In the genomic region with DNA sequence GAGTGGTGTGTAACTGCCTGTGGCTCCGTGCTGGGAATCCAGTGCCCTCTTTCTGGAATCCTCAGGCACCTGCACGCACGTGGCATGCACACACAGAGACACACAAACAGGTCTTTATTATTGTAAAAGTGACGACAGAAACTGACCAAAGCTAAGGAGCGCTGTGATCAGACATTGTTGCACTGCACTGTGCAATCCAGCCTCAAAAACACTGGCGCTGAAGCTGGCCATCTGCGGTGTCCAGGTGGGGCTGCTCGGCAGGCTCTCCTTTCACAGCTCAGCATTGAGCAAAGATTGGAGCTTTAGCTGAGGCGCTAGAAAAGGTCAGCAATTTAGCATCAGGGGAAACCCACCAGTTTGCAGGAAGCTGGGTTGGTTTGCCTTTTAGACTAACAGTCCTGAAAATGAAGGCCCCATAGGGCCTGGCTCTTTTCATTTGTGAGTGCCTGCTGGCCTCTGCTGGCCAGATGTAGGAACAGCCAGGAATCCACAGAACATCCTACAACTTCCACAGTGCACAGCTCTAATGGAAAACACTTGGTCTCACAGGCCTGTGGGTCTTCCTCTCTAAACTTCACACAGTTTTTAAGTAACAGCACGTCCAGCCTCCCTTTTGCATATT, we compare ENCODE assay signal across 9 mouse cellular contexts. TPM values are rescaled to one million over a fixed set of nuclear protein-coding genes. Genes with fewer than 3 reads are reported as not detected.
DNase-seq lines count a peak whose midpoint lies in the region; ATAC-seq and TF ChIP-seq lines count a peak whose summit lies in the region.
"Had no signal": no experiment of that assay in that cellular context is flagged by ENCODE, and none has a peak within 500 bp of the region (broad histone marks: within the 10 kb centered on the region; RNA-seq: fewer than 3 reads in every experiment).

No protein-coding gene starts in this region.

- H3K27me3 ChIP-seq in MEL (ENCODE audit: control insufficient read depth in 1 of 2, insufficient read depth in 2 of 2, low read length in 2 of 2): no peaks in the 10 kb centered on the region
- no peaks in the 10 kb centered on the region for H3K27me3 ChIP-seq in lung, embryonic 15.5 days

- TF ChIP-seq EP300 in MEL (IDR thresholded peaks at IDR 0.05; ENCODE audit: low read depth in 1 of 2, low read length in 2 of 2): no peak

- peak; percentile 90 for TF ChIP-seq RAD21 in MEL (IDR thresholded peaks at IDR 0.05; ENCODE audit: low read depth, low read length)

- DNase-seq in MEL (ENCODE audit: low read depth, low spot score): peak; percentile 38
- DNase-seq in brain, adult 2 months (ENCODE audit: low read depth, low spot score): peak; percentile 88
- DNase-seq in heart, postnatal 14 days: peak; percentile 68 to 74
- peak; percentile 68 to 84 for DNase-seq in kidney, postnatal 36 days
- DNase-seq in retina, adult 2 months (ENCODE audit: low read depth, low spot score): peak; percentile 49

- H3K27ac ChIP-seq in MEL (ENCODE audit: control insufficient read depth, low read depth, low read length): no peak overlapping the region
- H3K27ac ChIP-seq in embryonic fibroblast, embryonic 13.5 days (ENCODE audit: insufficient read depth, low read length): no peak overlapping the region
- H3K27ac ChIP-seq in lung, embryonic 15.5 days: no peak overlapping the region

- no peak for TF ChIP-seq POLR2A in MEL (IDR thresholded peaks at IDR 0.05; ENCODE audit: control insufficient read depth in 1 of 2, insufficient read depth in 1 of 2, low read depth in 1 of 2, low read length in 2 of 2, poor library complexity in 1 of 2)
- TF ChIP-seq POLR2A in embryonic fibroblast, embryonic 13.5 days (IDR thresholded peaks at IDR 0.05; ENCODE audit: low read depth, low read length): no peak

- no peaks in the 10 kb centered on the region for H3K9me3 ChIP-seq in MEL (replicated peaks; ENCODE audit: insufficient read depth, low read length)
- no peaks in the 10 kb centered on the region for H3K9me3 ChIP-seq in lung, embryonic 15.5 days
- H3K9me3 ChIP-seq: megakaryocyte, embryonic 14.5 days had no signal

- H3K36me3 ChIP-seq in MEL (ENCODE audit: control insufficient read depth in 1 of 2, insufficient read depth in 2 of 2, low read length in 2 of 2): no peaks in the 10 kb centered on the region
- no peaks in the 10 kb centered on the region for H3K36me3 ChIP-seq in lung, embryonic 15.5 days

- intact Hi-C loops in heart, postnatal 14 days (cut with DNase I): loop anchor here (1.0 to 10.0 kb wide), 4 partner anchors 319 to 848 kb away; a partner anchor contains a TSS

- H3K4me1 ChIP-seq in MEL (ENCODE audit: control insufficient read depth in 1 of 2, insufficient read depth in 2 of 2, low read length in 2 of 2): no peaks in the 10 kb centered on the region
- H3K4me1 ChIP-seq in embryonic fibroblast, embryonic 13.5 days (ENCODE audit: control insufficient read depth, insufficient read depth, low read length): 0 out of 2 replicates have a peak, but pooled peaks cover 2% of the 10 kb centered on the region
- peaks cover 2% of the 10 kb centered on the region; the same call in 1 of the 2 replicates for H3K4me1 ChIP-seq in lung, embryonic 15.5 days

- H3K4me3 ChIP-seq in MEL (ENCODE audit: control insufficient read depth in 1 of 2, insufficient read depth in 1 of 2, low read depth in 2 of 2, low read length in 2 of 2): no peak overlapping the region
- no peak overlapping the region for H3K4me3 ChIP-seq in embryonic fibroblast, embryonic 13.5 days (ENCODE audit: insufficient read depth, low read length)
- no peak overlapping the region for H3K4me3 ChIP-seq in lung, embryonic 15.5 days
- H3K4me3 ChIP-seq: megakaryocyte, embryonic 14.5 days had no signal

- H3K4me2 ChIP-seq in lung, embryonic 15.5 days: no peak overlapping the region

- 59% methylated on average over 10 of the region's 10 CpGs for WGBS in lung, embryonic 15.5 days

- H3K9ac ChIP-seq in MEL (ENCODE audit: control insufficient read depth, low read depth, low read length, poor library complexity, severe bottlenecking): no peak overlapping the region
- no peak overlapping the region for H3K9ac ChIP-seq in lung, embryonic 15.5 days

- H3K79me2 ChIP-seq in MEL (ENCODE audit: control insufficient read depth, insufficient read depth, low read length, poor library complexity): no peaks in the 10 kb centered on the region

- ATAC-seq in lung, embryonic 15.5 days (ENCODE audit: borderline replicate concordance, extremely low read depth, low FRiP score, low TSS enrichment): peak; percentile 68; the same call in 1 of the 2 replicates
- ATAC-seq in erythroblast, adult 5-6 weeks (replicated peaks; ENCODE audit: low FRiP score, poor library complexity, severe bottlenecking): no peak

- TF ChIP-seq CTCF in MEL (IDR thresholded peaks at IDR 0.05 in 2 of 3, conservative IDR thresholded peaks at IDR 0.05 in 1 of 3; ENCODE audit: control insufficient read depth in 1 of 3, insufficient read depth in 1 of 3, low read depth in 2 of 3, low read length in 3 of 3, poor library complexity in 1 of 3, severe bottlenecking in 1 of 3): peak; percentile 52 to 85 (median 80)
- peak; percentile 41; the same call in 1 of the 2 replicates for TF ChIP-seq CTCF in embryonic fibroblast, embryonic 13.5 days (IDR thresholded peaks at IDR 0.05; ENCODE audit: borderline replicate concordance, insufficient read depth, low read length)

TF ChIP-seq in MEL, 35 proteins besides CTCF, POLR2A, EP300 and RAD21:
- TF ChIP-seq TBP (IDR thresholded peaks at IDR 0.05; ENCODE audit: low read depth, low read length): no peak
- TF ChIP-seq NRF1 (IDR thresholded peaks at IDR 0.05; ENCODE audit: insufficient read depth, low read depth, low read length, poor library complexity, severe bottlenecking): no peak
- no peak for TF ChIP-seq HCFC1 (IDR thresholded peaks at IDR 0.05; ENCODE audit: low read depth, low read length)
- peak; percentile 94 for TF ChIP-seq SMC3 (IDR thresholded peaks at IDR 0.05; ENCODE audit: low read depth, low read length)
- no peak for TF ChIP-seq POLR2AphosphoS5 (IDR thresholded peaks at IDR 0.05; ENCODE audit: borderline replicate concordance, low read depth, low read length)
- TF ChIP-seq ZC3H11A (IDR thresholded peaks at IDR 0.05; ENCODE audit: low read depth, low read length): peak; percentile 86

RNA-seq across cellular contexts. Expression of a gene that starts 36.3 kb away (rescaled TPM):
- not detected in 2 replicates for total RNA-seq in MEL (2012; rRNA removed)
- polyA plus RNA-seq in MEL (2012; ENCODE audit: insufficient read depth in 1 of 2, insufficient read length in 2 of 2, low read depth in 1 of 2, low replicate concordance in 2 of 2, missing spikeins in 1 of 2): under 1 TPM in 1 of 2 experiments, not detected in 1; 0.04 TPM
- polyA plus RNA-seq in embryonic fibroblast, embryonic 13.5 days (2011; ENCODE audit: insufficient read length, low read depth, missing spikeins): 2.1 and 2.5 TPM in 2 replicates
- total RNA-seq in heart, postnatal 14 days (2021): not detected
- polyA plus RNA-seq in lung, embryonic 15.5 days (2015; fragmentation: Nextera tagmentation; extraction: Ambion mirVana): 0.55 and 0.69 TPM in 2 replicates
- total RNA-seq in erythroblast, adult 5-6 weeks (2015; ENCODE audit: low replicate concordance): not detected in 2 replicates
- total RNA-seq in erythroblast, adult 5-6 weeks (2017; ENCODE audit: low replicate concordance): not detected in 2 replicates

Comparison
In these comparisons a context has a peak if more than half of its experiments do, and no peak if none do; other contexts are left out.
1. DNase-seq: peak in every context shown above with its lines; median percentile 88 in brain, adult 2 months; 76 in kidney, postnatal 36 days; 71 in heart, postnatal 14 days; 49 in retina, adult 2 months; 38 in MEL.